Mouse (Mus musculus) limb, embryonic 13.5 days (tissue): ENCODE data around the gene Grik3. TPM values are rescaled to one million over a fixed set of nuclear protein-coding genes. Genes with fewer than 3 reads are reported as not detected.

Experiments used
- ATAC-seq: fragments of 200-750 bp; cut with Nextera tagmentation; 2 replicates; pipeline ENCODE4 v1.8.0; 2017; ENCODE audit warnings: low read depth, moderate number of reproducible peaks, moderate TSS enrichment; ENCODE audit not compliant: low FRiP score
- H3K27ac ChIP-seq: fragments of 300-500 bp; sonication (generic); 2 replicates; pipeline ENCODE4 v1.5.1; 2015; ENCODE audit warnings: inconsistent platforms, mild to moderate bottlenecking, moderate library complexity
- H3K27me3 ChIP-seq: fragments of 300-500 bp; sonication (generic); 2 replicates; pipeline ENCODE4 v1.6.1; 2015; ENCODE audit warnings: mild to moderate bottlenecking, inconsistent platforms
- H3K36me3 ChIP-seq: fragments of 300-500 bp; sonication (generic); 2 replicates; pipeline ENCODE4 v1.6.1; 2015; ENCODE audit warnings: inconsistent platforms, mild to moderate bottlenecking, moderate library complexity
- H3K4me1 ChIP-seq: fragments of 300-500 bp; sonication (generic); 2 replicates; pipeline ENCODE4 v1.6.1; 2015; ENCODE audit warnings: inconsistent platforms
- H3K4me2 ChIP-seq: fragments of 300-500 bp; sonication (generic); replicated peaks from 2 replicates; pipeline ENCODE4 v1.6.1; 2015; ENCODE audit warnings: inconsistent platforms, mild to moderate bottlenecking, moderate library complexity
- H3K4me3 ChIP-seq: fragments of 300-500 bp; sonication (generic); 2 replicates; pipeline ENCODE4 v1.5.1; 2015; ENCODE audit warnings: moderate library complexity, mild to moderate bottlenecking, inconsistent platforms
- H3K9ac ChIP-seq: fragments of 300-500 bp; sonication (generic); 2 replicates; pipeline ENCODE4 v1.6.1; 2015; ENCODE audit warnings: mild to moderate bottlenecking, inconsistent platforms
- H3K9me3 ChIP-seq: fragments of 300-500 bp; sonication (generic); 2 replicates; pipeline ENCODE4 v1.6.1; 2016; ENCODE audit warnings: inconsistent platforms
- WGBS: fragments of 180-500 bp; shearing (Covaris S2); methylation state at CpG from one replicate; pipeline ENCODE4 v1.1.7; 2015; 5-methylcytosine and 5-hydroxymethylcytosine counted together
- polyA plus RNA-seq: library from polyadenylated mRNA; unstranded; fragments of >200 nt; fragmentation: Nextera tagmentation; extraction: Ambion mirVana; gene quantifications from 2 replicates; pipeline ENCODE4 v1.2.1, GENCODE M21; 2015

Grik3 gene
- polyA plus RNA-seq, 1 experiment from 2014 or later: 0.25 TPM

DNA sequence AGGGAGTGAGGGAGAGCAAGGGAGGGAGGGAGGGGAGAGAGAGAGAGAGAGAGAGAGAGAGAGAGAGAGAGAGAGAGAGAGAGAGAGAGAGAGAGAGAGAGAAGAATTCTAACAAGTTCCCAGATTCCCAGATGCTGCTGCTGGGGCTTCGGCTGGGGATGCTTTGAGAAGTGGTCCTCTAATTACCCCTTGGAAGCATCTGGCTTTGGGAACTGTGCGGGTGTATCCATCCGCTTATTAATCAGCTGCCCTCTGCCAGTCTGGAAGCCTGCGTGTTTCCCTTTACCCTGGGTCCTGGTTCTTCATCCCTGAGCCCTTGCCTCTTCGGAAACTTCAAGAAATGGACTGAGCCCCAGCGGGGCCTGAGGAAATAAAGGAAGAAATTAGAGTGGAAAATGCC, 204.9 kb downstream of the Grik3 start:
- Histone ChIP-seq H3K27me3 (peaks cover 73% of the 10 kb centered on the region), H3K36me3 (no peaks in the 10 kb centered on the region), H3K4me2 (no peak overlapping the region), H3K4me3 (no peak overlapping the region), H3K4me1 (peaks cover 14% of the 10 kb centered on the region), H3K9me3 (no peaks in the 10 kb centered on the region), H3K9ac (no peak overlapping the region), H3K27ac (no peak overlapping the region)
- ATAC-seq: no peak
- 30% methylated on average over 6 of the region's 6 CpGs for WGBS

- peaks cover 76% of the 10 kb centered on the region for H3K27me3 ChIP-seq
- no peak overlapping the region for H3K9ac ChIP-seq
- 14% methylated on average over 18 of the region's 18 CpGs for WGBS
- no peak overlapping the region for H3K4me2 ChIP-seq
- H3K4me3 ChIP-seq: no peak overlapping the region
- H3K36me3 ChIP-seq: no peaks in the 10 kb centered on the region
- no peak for ATAC-seq
- peaks cover 14% of the 10 kb centered on the region for H3K4me1 ChIP-seq
- H3K27ac ChIP-seq: no peak overlapping the region
- no peaks in the 10 kb centered on the region for H3K9me3 ChIP-seq
Measured at GRCm38 (mm10) chr4:125696182-125696939, 205.9 kb downstream of the Grik3 start.

GRCm38 (mm10) chr4:125697626-125698025, 207.1 kb downstream of the Grik3 start:
- Histone ChIP-seq H3K27me3 (peaks cover 84% of the 10 kb centered on the region), H3K4me2 (no peak overlapping the region), H3K4me3 (no peak overlapping the region), H3K36me3 (no peaks in the 10 kb centered on the region), H3K27ac (no peak overlapping the region), H3K4me1 (peaks cover 16% of the 10 kb centered on the region), H3K9ac (no peak overlapping the region), H3K9me3 (no peaks in the 10 kb centered on the region)
- no peak for ATAC-seq
- 24% methylated on average over 9 of the region's 9 CpGs for WGBS

- ATAC-seq: no peak
- H3K4me3 ChIP-seq: no peak overlapping the region
- WGBS: 81% methylated on average over 7 of the region's 7 CpGs
- H3K9ac ChIP-seq: no peak overlapping the region
- H3K27me3 ChIP-seq: peaks cover 88% of the 10 kb centered on the region
- H3K27ac ChIP-seq: no peak overlapping the region
- H3K4me1 ChIP-seq: peaks cover 23% of the 10 kb centered on the region
- no peaks in the 10 kb centered on the region for H3K9me3 ChIP-seq
- no peaks in the 10 kb centered on the region for H3K36me3 ChIP-seq
- no peak overlapping the region for H3K4me2 ChIP-seq
Measured at GRCm38 (mm10) chr4:125699056-125699455, 208.6 kb downstream of the Grik3 start.

DNA sequence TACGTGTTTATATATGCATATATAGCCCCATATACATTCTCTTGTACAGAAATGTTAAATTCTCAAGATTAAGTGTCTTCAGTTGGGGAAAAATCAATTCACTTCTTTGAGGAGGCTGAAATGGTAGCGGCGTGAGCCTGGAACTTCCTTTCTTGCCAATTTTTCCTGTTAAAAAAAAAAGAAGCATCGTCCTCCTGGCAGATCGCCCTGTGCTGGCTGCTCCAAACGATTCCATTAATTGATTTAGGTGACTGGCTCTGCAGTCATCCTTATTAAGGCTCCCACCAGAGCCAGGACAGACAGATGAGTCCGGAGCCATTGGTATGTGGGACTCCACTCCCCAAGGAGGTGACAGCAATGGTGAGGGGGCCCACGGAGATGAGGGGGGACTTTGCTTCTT, 209.8 kb downstream of the Grik3 start:
- Histone ChIP-seq H3K27ac (no peak overlapping the region), H3K4me3 (no peak overlapping the region), H3K9me3 (no peaks in the 10 kb centered on the region), H3K4me1 (peaks cover 35% of the 10 kb centered on the region), H3K27me3 (peaks cover 83% of the 10 kb centered on the region), H3K4me2 (no peak overlapping the region), H3K9ac (no peak overlapping the region), H3K36me3 (no peaks in the 10 kb centered on the region)
- 64% methylated on average over 8 of the region's 8 CpGs for WGBS
- no peak for ATAC-seq

- Histone ChIP-seq H3K9ac (no peak overlapping the region), H3K4me2 (no peak overlapping the region), H3K27ac (no peak overlapping the region), H3K36me3 (no peaks in the 10 kb centered on the region), H3K27me3 (peaks cover 63% of the 10 kb centered on the region), H3K4me3 (no peak overlapping the region), H3K9me3 (no peaks in the 10 kb centered on the region), H3K4me1 (peaks cover 33% of the 10 kb centered on the region)
- ATAC-seq: no peak
- WGBS: 72% methylated on average over 12 of the region's 12 CpGs
Measured at GRCm38 (mm10) chr4:125702607-125703309, 212.3 kb downstream of the Grik3 start.

DNA sequence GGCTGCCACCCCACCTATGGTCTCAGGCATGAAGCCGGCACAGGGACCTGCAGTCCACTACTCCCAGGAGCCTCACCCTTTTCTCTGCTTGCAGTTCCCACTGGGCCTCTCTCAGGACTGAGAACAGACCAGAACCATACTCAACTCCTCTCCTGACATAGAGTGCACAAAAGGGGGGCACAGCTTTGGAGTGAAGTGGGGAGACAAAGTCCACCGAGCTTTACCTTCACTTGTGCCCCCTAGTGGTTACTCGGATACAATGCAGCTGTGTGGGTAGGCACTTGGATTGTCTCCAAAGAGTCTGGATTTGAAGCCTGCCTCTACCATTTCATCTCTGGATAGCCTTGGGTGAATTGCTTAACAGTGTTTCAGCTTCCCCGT, 212.8 kb downstream of the Grik3 start:
- Histone ChIP-seq H3K9ac (no peak overlapping the region), H3K4me3 (no peak overlapping the region), H3K27me3 (peaks cover 61% of the 10 kb centered on the region), H3K9me3 (no peaks in the 10 kb centered on the region), H3K27ac (no peak overlapping the region), H3K36me3 (no peaks in the 10 kb centered on the region), H3K4me2 (no peak overlapping the region), H3K4me1 (peaks cover 30% of the 10 kb centered on the region)
- WGBS: 42% methylated on average over 4 of the region's 4 CpGs
- no peak for ATAC-seq

DNA sequence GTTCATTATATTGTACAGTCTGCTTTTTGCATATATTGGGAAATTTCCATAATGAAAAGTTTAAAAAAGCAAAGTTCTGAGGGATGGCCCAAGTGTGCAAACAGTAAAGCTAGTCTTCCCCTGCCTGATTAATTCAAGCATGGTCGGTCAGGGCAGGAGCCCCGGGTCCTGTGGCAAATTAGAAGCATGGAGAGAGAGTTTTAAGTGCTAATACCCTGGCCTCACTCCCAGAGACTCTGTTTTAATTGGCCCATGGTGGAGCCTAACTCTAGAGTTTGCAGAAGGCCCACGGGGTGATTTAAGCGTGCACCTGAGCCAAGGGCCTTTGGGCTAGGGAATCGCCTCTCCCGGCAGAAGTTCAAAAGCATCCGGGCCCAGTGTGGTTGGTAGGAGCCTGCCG, 215.2 kb downstream of the Grik3 start:
- no peak overlapping the region for H3K4me3 ChIP-seq
- H3K4me2 ChIP-seq: no peak overlapping the region
- peak; percentile 80 for ATAC-seq
- WGBS: 20% methylated on average over 8 of the region's 8 CpGs
- H3K36me3 ChIP-seq: no peaks in the 10 kb centered on the region
- H3K4me1 ChIP-seq: peaks cover 30% of the 10 kb centered on the region
- no peaks in the 10 kb centered on the region for H3K9me3 ChIP-seq
- H3K9ac ChIP-seq: no peak overlapping the region
- H3K27me3 ChIP-seq: peaks cover 46% of the 10 kb centered on the region
- peak overlapping the region; percentile 28; the same call in 1 of the 2 replicates for H3K27ac ChIP-seq

- 75% methylated on average over 10 of the region's 10 CpGs for WGBS
- H3K4me2 ChIP-seq: no peak overlapping the region
- ATAC-seq: no peak
- peaks cover 16% of the 10 kb centered on the region for H3K4me1 ChIP-seq
- H3K36me3 ChIP-seq: no peaks in the 10 kb centered on the region
- H3K9me3 ChIP-seq: no peaks in the 10 kb centered on the region
- peaks cover 21% of the 10 kb centered on the region for H3K27me3 ChIP-seq
- no peak overlapping the region for H3K9ac ChIP-seq
- no peak overlapping the region for H3K27ac ChIP-seq
- H3K4me3 ChIP-seq: no peak overlapping the region
Measured at GRCm38 (mm10) chr4:125709716-125710115, 219.2 kb downstream of the Grik3 start.

- Histone ChIP-seq H3K36me3 (no peaks in the 10 kb centered on the region), H3K9ac (no peak overlapping the region), H3K4me1 (peaks cover 18% of the 10 kb centered on the region), H3K27ac (no peak overlapping the region), H3K4me2 (no peak overlapping the region), H3K9me3 (no peaks in the 10 kb centered on the region), H3K4me3 (no peak overlapping the region), H3K27me3 (peaks cover 67% of the 10 kb centered on the region)
- WGBS: 25% methylated on average over 6 of the region's 6 CpGs
- ATAC-seq: no peak
Measured at GRCm38 (mm10) chr4:125717881-125718280, 227.4 kb downstream of the Grik3 start.

GRCm38 (mm10) chr4:125718429-125719140, 228.1 kb downstream of the Grik3 start:
- 16% methylated on average over 18 of the region's 18 CpGs for WGBS
- H3K4me3 ChIP-seq: no peak overlapping the region
- no peak overlapping the region for H3K4me2 ChIP-seq
- H3K4me1 ChIP-seq: peaks cover 20% of the 10 kb centered on the region
- no peak overlapping the region for H3K27ac ChIP-seq
- no peaks in the 10 kb centered on the region for H3K9me3 ChIP-seq
- peaks cover 74% of the 10 kb centered on the region for H3K27me3 ChIP-seq
- no peak for ATAC-seq
- H3K36me3 ChIP-seq: no peaks in the 10 kb centered on the region
- no peak overlapping the region for H3K9ac ChIP-seq

GRCm38 (mm10) chr4:125726241-125726640, 235.7 kb downstream of the Grik3 start:
- H3K9ac ChIP-seq: no peak overlapping the region
- no peak for ATAC-seq

More at GRCm38 (mm10) chr4:125726241-125726640, 235.7 kb downstream of the Grik3 start:
- H3K9me3 ChIP-seq: no peaks in the 10 kb centered on the region
- H3K4me2 ChIP-seq: no peak overlapping the region
- peaks cover 93% of the 10 kb centered on the region for H3K27me3 ChIP-seq
- 91% methylated on average over 1 of the region's 1 CpGs for WGBS
- H3K4me3 ChIP-seq: no peak overlapping the region
- H3K27ac ChIP-seq: no peak overlapping the region
- H3K4me1 ChIP-seq: peaks cover 42% of the 10 kb centered on the region
- H3K36me3 ChIP-seq: no peaks in the 10 kb centered on the region
